22 mouse cellular contexts compared by ENCODE assay signal in the genomic region with DNA sequence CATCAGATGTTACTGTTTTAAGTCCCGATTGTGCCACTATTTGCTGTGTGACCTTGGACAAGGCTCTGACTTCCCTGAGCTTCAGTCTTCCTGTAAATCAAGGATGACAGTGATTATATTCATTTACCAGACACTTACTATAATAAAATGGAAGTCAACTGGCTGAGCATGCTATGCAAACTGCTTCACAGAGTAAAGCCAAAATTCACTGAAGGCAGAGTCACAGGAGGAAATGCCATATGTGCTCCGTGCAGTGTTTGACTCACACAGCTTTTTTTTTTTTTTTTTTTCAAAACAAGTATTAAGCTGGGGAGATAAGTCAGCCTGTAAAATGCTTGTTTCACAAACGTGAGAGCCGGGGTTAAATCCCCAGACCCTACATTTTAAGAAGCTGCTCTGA. TPM values are rescaled to one million over a fixed set of nuclear protein-coding genes. Genes with fewer than 3 reads are reported as not detected.
A peak's percentile ranks its signal among the peaks of the same experiment; 100 is the strongest.
DNase-seq lines count a peak whose midpoint lies in the region; ATAC-seq and TF ChIP-seq lines count a peak whose summit lies in the region.
"Had no signal": no experiment of that assay in that cellular context is flagged by ENCODE, and none has a peak within 500 bp of the region (broad histone marks: within the 10 kb centered on the region; RNA-seq: fewer than 3 reads in every experiment).

No protein-coding gene starts in this region.

- TF ChIP-seq CTCF in lung, embryonic 14.5 days (IDR thresholded peaks at IDR 0.05; ENCODE audit: low read depth), result no peak
- TF ChIP-seq CTCF in brain, embryonic 14.5 days (IDR thresholded peaks at IDR 0.05; ENCODE audit: borderline replicate concordance, extremely low read depth, insufficient read depth, insufficient read length), result no peak
- TF ChIP-seq CTCF in gastrocnemius, adult 2 months (IDR thresholded peaks at IDR 0.05), result no peak

- H3K4me1 ChIP-seq in forebrain, embryonic 16.5 days (replicated peaks; ENCODE audit: control insufficient read depth, insufficient read depth, low read length), result peaks cover 44% of the 10 kb centered on the region
- no peaks in the 10 kb centered on the region for H3K4me1 ChIP-seq in forebrain, embryonic 11.5 days (replicated peaks; ENCODE audit: control insufficient read depth, insufficient read depth, low read length)
- peaks cover 2% of the 10 kb centered on the region; the same call in 1 of the 2 replicates for H3K4me1 ChIP-seq in lung, embryonic 14.5 days (ENCODE audit: insufficient read depth)
- H3K4me1 ChIP-seq: heart, embryonic 12.5 days; hindbrain, embryonic 10.5 days; intestine, embryonic 15.5 days had no signal

- no peaks in the 10 kb centered on the region for H3K36me3 ChIP-seq in forebrain, embryonic 16.5 days (ENCODE audit: control insufficient read depth, insufficient read depth)
- H3K36me3 ChIP-seq in forebrain, embryonic 11.5 days (ENCODE audit: control insufficient read depth, insufficient read depth, low read length), result no peaks in the 10 kb centered on the region
- no peaks in the 10 kb centered on the region for H3K36me3 ChIP-seq in lung, embryonic 14.5 days (ENCODE audit: insufficient read depth)
- H3K36me3 ChIP-seq: embryonic facial prominence, embryonic 15.5 days; G1E; heart, embryonic 12.5 days; hindbrain, embryonic 10.5 days; intestine, embryonic 15.5 days had no signal

- H3K9ac ChIP-seq in forebrain, embryonic 16.5 days (replicated peaks; ENCODE audit: low read depth, low read length), result no peak overlapping the region
- no peak overlapping the region for H3K9ac ChIP-seq in forebrain, embryonic 11.5 days (ENCODE audit: low read length)
- no peak overlapping the region for H3K9ac ChIP-seq in lung, embryonic 14.5 days
- H3K9ac ChIP-seq: embryonic facial prominence, embryonic 15.5 days; forebrain, embryonic 13.5 days; heart, embryonic 12.5 days; hindbrain, embryonic 14.5 days; intestine, embryonic 15.5 days had no signal

- no peak overlapping the region for H3K4me3 ChIP-seq in forebrain, embryonic 16.5 days (replicated peaks; ENCODE audit: low read length)
- H3K4me3 ChIP-seq in forebrain, embryonic 11.5 days (ENCODE audit: low read depth, low read length), result no peak overlapping the region
- no peak overlapping the region for H3K4me3 ChIP-seq in lung, embryonic 14.5 days (ENCODE audit: low read depth, low read length)
- H3K4me3 ChIP-seq in gastrocnemius, adult 2 months, result no peak overlapping the region
- H3K4me3 ChIP-seq: embryonic facial prominence, embryonic 15.5 days; forebrain, embryonic 13.5 days; heart, embryonic 12.5 days; hindbrain, embryonic 10.5 days; intestine, embryonic 15.5 days had no signal

- no peaks in the 10 kb centered on the region for H3K27me3 ChIP-seq in forebrain, embryonic 16.5 days (replicated peaks; ENCODE audit: control insufficient read depth, insufficient read depth, low read length)
- H3K27me3 ChIP-seq in forebrain, embryonic 11.5 days (ENCODE audit: control insufficient read depth, insufficient read depth, low read length), result no peaks in the 10 kb centered on the region
- no peaks in the 10 kb centered on the region for H3K27me3 ChIP-seq in lung, embryonic 14.5 days (ENCODE audit: insufficient read depth, low read length)
- H3K27me3 ChIP-seq: embryonic facial prominence, embryonic 15.5 days; forebrain, embryonic 13.5 days; heart, embryonic 12.5 days; intestine, embryonic 15.5 days had no signal

- WGBS in forebrain, embryonic 16.5 days, result 58% methylated on average over 4 of the region's 4 CpGs
- 84% methylated on average over 4 of the region's 4 CpGs for WGBS in forebrain, embryonic 11.5 days
- WGBS in lung, embryonic 14.5 days, result 48% methylated on average over 4 of the region's 4 CpGs

- no peak overlapping the region for H3K4me2 ChIP-seq in forebrain, embryonic 16.5 days (ENCODE audit: low read length)
- no peak overlapping the region for H3K4me2 ChIP-seq in forebrain, embryonic 11.5 days (ENCODE audit: low read depth, low read length, severe bottlenecking)
- no peak overlapping the region for H3K4me2 ChIP-seq in lung, embryonic 14.5 days
- H3K4me2 ChIP-seq: embryonic facial prominence, embryonic 15.5 days; forebrain, embryonic 13.5 days; heart, embryonic 12.5 days; hindbrain, embryonic 14.5 days; intestine, embryonic 15.5 days had no signal

- H3K27ac ChIP-seq in forebrain, embryonic 16.5 days (ENCODE audit: low read length), result no peak overlapping the region
- H3K27ac ChIP-seq in forebrain, embryonic 11.5 days (ENCODE audit: low read depth, low read length), result no peak overlapping the region
- H3K27ac ChIP-seq in lung, embryonic 14.5 days (ENCODE audit: low read depth), result no peak overlapping the region
- H3K27ac ChIP-seq in gastrocnemius, adult 2 months, result no peak overlapping the region
- H3K27ac ChIP-seq: embryonic facial prominence, embryonic 15.5 days; forebrain, embryonic 13.5 days; hindbrain, embryonic 10.5 days; hindbrain, embryonic 14.5 days; intestine, embryonic 15.5 days had no signal

- no peak for TF ChIP-seq POLR2A in brain, embryonic 14.5 days (IDR thresholded peaks at IDR 0.05; ENCODE audit: borderline replicate concordance, extremely low read depth, insufficient read depth, insufficient read length, poor library complexity, severe bottlenecking)

- intact Hi-C loops in gastrocnemius, adult 2 months (cut with DNase I), result no loop called here

- ATAC-seq in forebrain, embryonic 16.5 days, result peak; percentile 35
- ATAC-seq in forebrain, embryonic 11.5 days (replicated peaks; ENCODE audit: low FRiP score), result no peak
- ATAC-seq in lung, embryonic 14.5 days (ENCODE audit: insufficient read depth), result no peak
- ATAC-seq: CD4-positive, CD25-positive, alpha-beta regulatory T cell, adult 4 months; forebrain, embryonic 13.5 days; intestine, embryonic 15.5 days had no signal

- DNase-seq in forebrain, embryonic 11.5 days (ENCODE audit: low spot score), result no peak
- peak; percentile 3 for DNase-seq in lung, embryonic 14.5 days
- no peak for DNase-seq in lung, postnatal 25 days (ENCODE audit: low spot score)
- peak; percentile 67 for DNase-seq in brain, embryonic 14.5 days (ENCODE audit: low read depth)
- no peak for DNase-seq in gastrocnemius, adult 2 months
- DNase-seq in spleen, postnatal 10 days (ENCODE audit: low spot score in 2 of 2), result no peak
- DNase-seq: adrenal gland, postnatal 25 days; B cell, adult 2 months; cerebellum, adult 11 months; cerebellum, adult 9-10 months; cerebellum, postnatal 25 days; gastrocnemius, postnatal 10 days; kidney, adult 18-20 months had no signal

- no peaks in the 10 kb centered on the region for H3K9me3 ChIP-seq in forebrain, embryonic 16.5 days (ENCODE audit: control insufficient read depth, low read length)
- H3K9me3 ChIP-seq in forebrain, embryonic 11.5 days (ENCODE audit: control insufficient read depth, low read length), result no peaks in the 10 kb centered on the region
- no peaks in the 10 kb centered on the region for H3K9me3 ChIP-seq in lung, embryonic 14.5 days (ENCODE audit: low read depth, low read length)
- H3K9me3 ChIP-seq: embryonic facial prominence, embryonic 15.5 days; forebrain, embryonic 13.5 days; G1E; heart, embryonic 12.5 days; hindbrain, embryonic 10.5 days; intestine, embryonic 15.5 days had no signal

RNA-seq across cellular contexts. Expression of a gene that starts 34.3 kb away (rescaled TPM):
- 12.2 and 14.1 TPM in 2 replicates for polyA plus RNA-seq in forebrain, embryonic 16.5 days (2015; fragmentation: Nextera tagmentation; extraction: Ambion mirVana)
- 10.5 and 10.7 TPM in 2 replicates for polyA plus RNA-seq in forebrain, embryonic 11.5 days (2014; fragmentation: Nextera tagmentation; extraction: Ambion mirVana)
- 8.8 and 9.9 TPM in 2 replicates for polyA plus RNA-seq in lung, embryonic 14.5 days (2014; fragmentation: Nextera tagmentation; extraction: Ambion mirVana)
- 17.0 and 18.7 TPM in 2 replicates for polyA plus RNA-seq in brain, embryonic 14.5 days (2012; rRNA removed)
- total RNA-seq in gastrocnemius, adult 2 months (2021), result 10 to 100 TPM in 1 of 2 experiments, 1 to 10 TPM in 1; 9.6 to 11.5 TPM

Comparison
In these comparisons a context has a peak if more than half of its experiments do, and no peak if none do; other contexts are left out.
1. DNase-seq: peak in lung, embryonic 14.5 days (single experiment) and brain, embryonic 14.5 days (single experiment); none in forebrain, embryonic 11.5 days (single experiment), lung, postnatal 25 days (single experiment), gastrocnemius, adult 2 months (single experiment) and spleen, postnatal 10 days (0 of 2).